Mouse (Mus musculus) urinary bladder, postnatal 4 days (tissue): Measurements from ENCODE around the gene Auh.

Experiments used
- DNase-seq, 2 experiments: peaks; one replicate each; pipeline ENCODE4 v3.0.0; 2021 to 2022; ENCODE audit warnings: low spot score in 2 of 2

The Auh gene

DNA sequence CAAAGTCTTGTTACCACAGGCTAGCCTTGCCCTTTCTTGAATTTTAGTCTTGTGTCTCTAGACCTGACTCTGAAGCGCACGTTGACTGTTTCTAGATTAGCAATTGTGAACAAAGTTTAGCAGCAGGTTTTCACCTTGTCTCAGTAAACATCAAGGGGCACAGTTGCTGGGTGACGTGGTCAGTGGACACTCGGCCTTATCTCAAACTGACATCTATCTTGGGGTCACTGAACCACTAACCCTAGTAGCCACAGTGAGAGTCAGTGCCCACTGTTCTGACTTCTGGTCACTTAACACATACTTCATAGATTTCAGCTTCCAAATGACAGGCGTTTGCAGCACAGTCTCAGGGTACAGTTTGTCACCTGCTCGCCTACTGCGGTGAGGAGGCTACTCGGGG is 93.2 kb downstream of the Auh start:
- no peak for DNase-seq

DNA sequence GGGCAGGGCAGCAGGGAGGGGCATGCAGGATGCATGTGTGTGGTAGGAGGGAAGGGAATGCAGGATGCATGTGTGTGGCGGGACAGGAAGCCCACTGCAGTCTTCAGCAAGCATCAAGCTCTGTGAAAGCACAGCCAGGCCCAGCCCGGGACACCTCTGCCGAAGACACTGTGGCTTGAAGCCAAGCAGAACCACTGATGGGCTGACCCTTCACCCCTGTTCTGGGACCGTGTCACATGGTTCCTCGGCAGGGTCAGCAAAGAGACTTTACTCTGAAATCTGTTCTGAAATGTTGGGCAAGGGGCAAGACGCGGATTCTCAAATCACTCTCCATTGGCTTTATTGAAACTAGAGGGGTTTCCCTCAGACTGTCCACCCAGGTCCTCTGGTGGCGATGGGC is 94.9 kb downstream of the Auh start:
- DNase-seq = no peak

DNA sequence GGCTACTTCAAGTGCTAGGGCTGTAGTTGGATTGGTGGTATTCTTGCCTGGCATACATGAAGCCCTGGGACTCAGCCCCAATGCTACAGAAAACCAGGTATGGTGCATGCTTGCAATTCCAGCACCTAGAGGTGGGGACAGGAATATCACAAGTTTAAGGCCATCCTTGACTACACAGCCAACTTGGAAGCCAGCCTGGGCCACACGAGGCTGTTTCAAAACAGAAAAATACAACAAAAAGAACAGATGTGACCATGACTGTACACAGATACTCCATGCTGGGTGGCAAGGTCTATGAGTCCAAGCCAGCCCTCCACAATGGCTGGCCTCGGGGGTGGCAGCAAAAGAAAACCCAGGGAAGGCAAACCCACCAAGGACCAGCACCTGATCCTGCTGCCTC is 95.7 kb downstream of the Auh start:
- DNase-seq = no peak

DNA sequence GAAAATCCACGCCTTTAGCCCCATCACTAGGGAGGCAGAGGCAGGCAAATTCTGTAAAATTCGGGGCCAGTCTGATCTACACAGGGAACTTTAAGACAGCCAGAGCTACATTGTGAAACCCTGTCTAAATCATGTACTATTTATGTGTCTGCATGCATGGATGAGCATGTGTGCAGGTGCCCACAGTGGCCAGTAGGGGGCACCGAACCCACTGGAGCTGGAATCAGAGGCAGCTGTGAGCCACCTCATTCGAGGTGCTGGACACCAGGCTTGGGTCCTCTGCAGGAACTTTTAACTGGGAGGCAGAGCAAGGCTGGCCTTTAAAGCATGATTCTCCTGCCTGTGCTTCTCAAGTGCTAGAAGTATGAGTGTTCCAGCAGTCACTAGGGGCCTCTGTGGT is 96.3 kb downstream of the Auh start:
- no peak for DNase-seq

DNA sequence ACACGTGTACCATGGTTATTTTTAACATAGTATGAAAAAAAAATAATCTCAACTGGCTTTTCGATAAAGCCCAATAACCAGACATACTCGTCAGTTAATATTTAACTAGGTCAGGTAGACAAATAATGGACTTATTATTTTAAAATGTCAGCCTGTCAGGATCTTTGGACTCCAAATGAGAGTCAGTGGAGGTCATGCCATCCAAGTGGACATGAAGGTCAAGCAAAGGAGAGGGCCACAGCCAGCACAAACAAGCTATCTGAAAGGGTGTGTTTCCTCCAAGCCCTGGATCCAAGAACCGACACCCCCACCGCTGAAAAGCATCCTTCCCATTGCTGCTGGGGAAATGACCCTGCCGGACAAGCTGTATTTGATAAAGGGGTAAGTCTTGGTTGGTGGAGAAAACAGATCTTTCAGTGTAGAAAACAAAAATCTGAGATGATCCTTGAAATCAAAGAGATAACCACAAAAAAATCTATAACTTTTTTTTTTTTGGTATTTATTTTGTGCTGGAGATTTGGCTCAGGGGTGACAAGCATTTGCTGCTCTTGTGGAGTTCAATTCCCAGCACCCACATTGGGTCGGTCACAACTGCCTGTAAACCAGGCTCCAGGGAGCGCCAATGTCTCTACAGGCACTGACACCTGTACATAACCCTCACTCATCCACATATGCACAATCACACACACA is 96.9 kb downstream of the Auh start:
- DNase-seq = no peak

DNA sequence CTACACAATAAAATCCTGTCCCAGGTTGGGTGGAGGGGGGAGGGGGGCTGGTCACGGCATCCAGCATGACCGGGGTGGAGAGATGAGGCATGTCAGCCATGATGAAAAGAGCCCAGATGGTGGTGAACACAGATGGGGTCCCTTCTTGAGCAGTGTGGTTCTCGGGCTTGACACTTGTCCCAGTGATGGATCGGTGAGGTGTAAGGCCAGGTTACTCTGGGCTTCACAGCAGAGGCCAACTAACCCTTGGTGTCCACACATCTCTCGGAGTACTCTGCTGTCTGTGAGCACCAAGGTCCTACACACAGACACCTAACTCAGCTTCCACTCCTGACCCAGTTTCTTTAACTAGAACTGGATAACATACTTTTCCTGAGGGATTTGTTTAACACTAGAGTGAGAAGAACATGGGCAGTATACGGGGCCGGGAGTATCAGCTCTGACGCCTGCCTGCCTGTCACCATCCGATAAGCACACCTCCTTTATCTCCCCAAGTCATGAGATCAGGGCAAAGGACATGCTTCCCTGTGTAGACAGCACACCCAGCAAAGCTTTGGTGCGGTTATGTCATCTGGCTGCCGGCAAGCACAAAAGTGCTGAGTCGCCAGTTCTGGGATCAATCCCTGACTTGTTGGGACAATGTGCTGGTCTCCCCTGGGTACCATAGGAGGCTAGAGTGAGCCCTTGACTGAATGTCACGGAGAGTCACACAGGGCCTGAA is 98.3 kb downstream of the Auh start:
- DNase-seq = no peak

DNA sequence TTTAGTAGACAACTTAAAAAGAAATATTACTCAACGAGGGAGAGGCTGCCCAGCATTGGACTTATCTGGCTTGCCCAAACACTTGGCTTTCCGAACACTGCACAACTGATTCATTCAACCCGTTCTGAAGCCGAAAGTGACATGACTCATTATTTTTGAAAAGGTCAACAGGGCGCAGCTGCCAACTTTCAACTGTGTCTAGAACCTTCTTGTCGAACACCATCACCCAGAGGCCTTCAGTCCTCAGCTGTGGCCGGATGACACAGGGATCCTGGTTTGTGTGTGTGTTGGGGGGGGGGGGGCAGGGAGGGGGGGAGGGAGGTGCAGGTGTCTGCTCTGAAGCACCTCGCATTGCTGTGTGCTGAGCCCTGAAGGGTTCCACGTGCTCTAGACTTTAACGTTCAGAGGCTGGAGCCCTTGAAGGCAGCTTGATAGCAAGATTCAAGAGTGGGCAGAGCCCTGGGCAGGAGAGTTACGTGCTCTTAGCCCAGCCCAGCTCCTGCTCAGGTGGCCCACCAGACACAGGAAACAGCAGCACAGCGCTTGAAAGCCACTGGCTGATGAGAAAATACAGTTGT is 100.4 kb downstream of the Auh start:
- no peak for DNase-seq

DNA sequence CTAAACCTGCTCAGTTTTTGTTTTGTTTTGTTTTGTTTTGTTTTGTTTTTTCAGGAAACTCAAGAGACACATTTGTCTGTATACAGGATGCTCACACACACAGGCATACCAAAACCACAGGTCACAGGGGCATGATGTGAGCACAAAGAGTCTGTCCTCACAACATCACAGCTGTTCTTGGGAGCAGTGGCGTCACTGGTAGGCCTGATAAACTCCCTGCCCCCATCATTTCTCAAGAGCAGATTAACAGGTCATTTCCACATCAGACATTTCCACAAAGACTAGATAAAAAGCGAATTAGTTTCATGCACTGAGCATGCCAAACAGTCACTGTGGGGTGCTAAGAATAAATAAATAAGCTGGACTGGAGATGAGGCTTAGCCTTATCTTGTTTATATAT is 101.3 kb downstream of the Auh start:
- DNase-seq = no peak

DNA sequence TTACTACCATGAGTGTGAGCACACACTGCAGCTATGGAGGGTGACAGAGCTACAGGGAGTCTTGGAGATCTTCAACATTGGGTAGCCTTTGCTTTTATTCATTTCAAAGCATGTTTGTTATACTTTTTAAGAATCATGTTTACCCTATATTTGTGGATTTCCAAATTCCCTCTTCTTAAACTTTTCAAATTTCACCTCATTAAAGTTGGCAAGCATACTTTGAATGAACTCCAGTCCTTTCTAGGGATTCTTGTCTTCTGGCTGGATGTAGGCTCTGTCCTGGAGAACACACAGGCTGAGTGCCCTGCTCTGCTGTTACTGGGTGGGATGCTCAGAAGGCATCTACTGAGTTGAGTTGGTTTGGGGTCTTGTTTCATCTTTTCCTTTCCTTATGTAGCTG is 102.8 kb downstream of the Auh start:
- DNase-seq = no peak

DNA sequence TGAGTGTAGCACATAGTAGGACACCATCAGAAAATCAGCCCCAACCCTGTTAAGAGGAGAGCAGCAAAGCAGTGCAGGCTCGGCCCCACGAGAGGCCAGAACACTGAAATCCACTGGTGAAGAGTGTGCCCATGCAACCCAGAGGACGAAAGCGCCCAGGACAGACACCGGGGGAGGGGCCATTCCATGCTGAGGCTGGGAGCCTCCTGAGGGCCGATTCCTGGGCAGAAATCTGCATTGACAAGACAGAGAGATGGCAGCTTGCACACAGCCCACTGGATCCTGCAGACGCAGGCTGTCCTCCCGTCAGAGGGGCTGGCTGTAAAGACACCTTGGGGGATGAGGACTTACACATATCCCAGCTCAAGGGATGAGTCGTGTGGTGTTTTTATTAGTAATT is 104.7 kb downstream of the Auh start:
- DNase-seq = no peak

DNA sequence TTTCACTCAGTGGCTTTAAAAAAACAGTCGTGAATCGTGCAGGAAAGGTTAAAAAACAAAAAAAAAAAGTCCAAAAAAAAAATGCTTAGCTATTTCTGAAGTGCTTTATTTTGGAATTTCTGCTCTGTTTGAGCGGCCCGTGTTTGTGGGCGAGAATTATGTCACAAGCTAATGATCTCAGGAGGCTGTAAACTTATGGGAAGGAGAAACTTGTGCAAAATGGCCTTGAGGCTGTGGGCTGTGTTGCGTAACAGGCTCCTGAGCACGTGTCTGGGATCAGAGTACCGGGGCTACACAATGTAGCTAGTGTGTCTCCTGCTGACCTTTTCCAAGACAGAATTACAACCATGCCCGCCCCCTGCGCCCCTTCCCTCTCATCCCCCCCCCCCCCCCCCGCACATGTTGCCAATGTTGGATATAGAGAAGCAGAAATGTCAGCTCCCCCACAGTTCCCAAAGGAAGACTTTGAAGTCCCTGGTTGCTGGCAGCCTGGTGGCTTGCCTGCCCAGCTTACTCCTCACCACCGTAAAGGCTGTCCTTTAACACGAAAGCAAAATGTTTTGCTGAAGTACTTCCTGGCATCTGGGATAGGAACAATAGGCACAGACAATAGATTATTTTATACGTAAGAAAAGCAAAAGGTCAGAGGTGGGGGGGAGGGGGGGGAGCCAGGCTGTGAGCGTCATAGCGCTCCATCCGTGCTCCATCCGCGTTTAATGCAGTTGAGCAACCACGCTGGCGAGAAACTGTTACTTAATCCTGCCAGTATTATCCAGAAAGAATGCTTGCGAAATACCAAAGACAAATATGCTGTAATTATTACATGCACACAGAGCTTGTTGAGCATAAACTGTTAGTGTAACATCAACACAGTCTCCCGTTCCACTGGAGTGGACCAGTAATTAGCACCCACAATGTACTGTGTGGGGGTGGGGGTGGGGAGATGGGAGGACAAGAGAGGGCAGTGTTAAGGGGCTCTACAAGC is 107.0 kb downstream of the Auh start:
- no peak for DNase-seq

DNA sequence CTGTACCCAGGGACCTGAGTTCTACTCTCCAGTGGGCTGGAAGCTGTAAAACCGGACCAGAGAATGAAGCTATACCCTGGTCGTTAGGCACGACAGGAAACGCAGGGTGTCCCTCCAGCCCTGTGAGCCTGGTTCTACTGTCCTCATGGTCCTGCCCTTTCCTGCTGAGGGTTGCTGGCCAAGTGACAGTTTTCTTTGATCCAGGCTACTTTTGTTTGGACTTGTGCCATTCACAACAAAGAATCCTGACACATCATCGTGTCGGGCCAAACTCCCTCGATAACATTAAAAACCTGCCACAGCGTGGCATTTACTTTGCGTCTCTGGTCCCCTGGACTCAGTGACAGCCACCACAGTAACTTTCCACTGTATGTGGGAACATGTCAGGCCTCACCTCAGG is 107.9 kb downstream of the Auh start:
- DNase-seq = no peak

DNA sequence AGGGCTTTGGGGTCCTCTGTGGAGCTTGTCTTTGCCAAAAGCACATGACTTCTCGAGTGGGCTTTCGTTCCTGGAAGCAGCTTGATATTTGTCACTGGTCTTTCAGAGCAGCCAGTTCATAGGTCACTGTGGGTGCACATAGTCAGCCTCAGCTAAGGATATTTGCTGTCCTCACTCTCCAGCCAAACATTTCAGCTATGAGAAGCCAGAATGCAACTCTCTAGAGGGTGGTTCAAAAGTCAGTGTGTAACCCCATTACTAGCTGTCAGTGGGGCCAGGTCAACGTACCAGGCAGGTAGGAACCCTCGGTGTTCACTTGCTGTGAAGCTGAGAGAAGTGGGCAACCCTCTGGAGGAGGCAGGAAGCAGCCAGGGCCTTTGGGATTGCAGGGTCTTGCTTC is 109.6 kb downstream of the Auh start:
- no peak for DNase-seq

DNA sequence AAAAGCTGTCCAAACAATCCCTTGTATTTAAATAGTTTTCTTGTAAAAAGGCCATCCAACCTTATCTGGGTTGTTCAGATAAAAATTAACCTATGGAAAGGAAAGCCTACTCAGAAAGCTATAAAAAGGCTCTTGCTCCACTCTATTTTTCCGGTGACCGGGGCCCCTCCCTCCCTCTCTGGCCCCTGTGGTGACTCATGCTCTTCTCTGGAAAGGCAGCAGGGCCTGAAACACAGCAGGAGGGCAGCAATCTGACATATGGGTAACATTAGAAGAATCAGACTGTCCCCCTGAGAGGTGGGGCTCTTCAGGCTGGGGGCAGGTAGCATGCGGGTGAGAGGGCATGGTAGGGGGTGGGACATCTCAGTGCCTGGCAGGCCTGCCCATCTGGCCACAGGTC is 110.7 kb downstream of the Auh start:
- peak in 1 of 2 experiments; percentile 60 for DNase-seq

DNA sequence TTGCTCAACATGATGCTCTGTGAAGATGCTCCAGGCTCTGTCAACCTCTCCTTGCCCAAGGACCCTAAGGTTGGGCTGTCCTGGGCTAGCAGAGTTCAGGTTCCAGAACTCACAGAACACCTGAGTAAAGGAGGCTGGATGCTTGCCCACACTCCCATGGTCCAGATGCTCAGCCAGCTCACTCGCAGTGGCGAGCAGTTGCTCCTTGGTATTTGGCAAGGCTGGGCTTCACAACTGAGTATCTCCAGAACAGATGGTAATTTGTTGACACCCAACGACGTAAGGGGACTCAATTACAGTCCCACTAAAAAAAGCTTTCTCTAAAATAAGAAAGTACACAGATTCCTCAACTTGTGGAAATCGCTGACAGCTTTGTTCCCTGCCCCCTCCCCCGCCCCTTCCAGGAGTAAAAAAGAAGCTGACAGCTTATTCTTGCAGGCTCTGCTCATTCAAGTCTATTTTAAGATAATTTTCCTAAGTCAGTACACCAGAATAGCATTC is 111.4 kb downstream of the Auh start:
- no peak for DNase-seq

DNA sequence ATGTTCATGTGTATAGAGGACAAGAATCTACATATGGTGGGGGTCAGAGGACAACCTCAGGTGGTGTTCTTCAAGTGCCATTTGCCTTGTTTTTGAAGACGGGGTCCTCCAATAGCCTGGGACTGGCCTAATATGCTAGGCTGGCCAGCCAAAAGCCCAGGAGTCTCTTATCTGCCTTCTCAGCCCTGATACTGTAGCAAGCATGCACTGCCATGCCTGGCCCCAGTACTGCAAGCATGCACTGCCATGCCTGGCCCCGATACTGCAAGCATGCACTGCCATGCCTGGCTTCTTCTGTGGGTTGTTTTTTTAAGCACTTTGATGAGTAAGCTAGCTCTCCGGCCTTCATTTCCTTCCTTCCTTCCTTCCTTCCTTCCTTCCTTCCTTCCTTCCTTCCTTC is 115.7 kb downstream of the Auh start:
- no peak for DNase-seq

DNA sequence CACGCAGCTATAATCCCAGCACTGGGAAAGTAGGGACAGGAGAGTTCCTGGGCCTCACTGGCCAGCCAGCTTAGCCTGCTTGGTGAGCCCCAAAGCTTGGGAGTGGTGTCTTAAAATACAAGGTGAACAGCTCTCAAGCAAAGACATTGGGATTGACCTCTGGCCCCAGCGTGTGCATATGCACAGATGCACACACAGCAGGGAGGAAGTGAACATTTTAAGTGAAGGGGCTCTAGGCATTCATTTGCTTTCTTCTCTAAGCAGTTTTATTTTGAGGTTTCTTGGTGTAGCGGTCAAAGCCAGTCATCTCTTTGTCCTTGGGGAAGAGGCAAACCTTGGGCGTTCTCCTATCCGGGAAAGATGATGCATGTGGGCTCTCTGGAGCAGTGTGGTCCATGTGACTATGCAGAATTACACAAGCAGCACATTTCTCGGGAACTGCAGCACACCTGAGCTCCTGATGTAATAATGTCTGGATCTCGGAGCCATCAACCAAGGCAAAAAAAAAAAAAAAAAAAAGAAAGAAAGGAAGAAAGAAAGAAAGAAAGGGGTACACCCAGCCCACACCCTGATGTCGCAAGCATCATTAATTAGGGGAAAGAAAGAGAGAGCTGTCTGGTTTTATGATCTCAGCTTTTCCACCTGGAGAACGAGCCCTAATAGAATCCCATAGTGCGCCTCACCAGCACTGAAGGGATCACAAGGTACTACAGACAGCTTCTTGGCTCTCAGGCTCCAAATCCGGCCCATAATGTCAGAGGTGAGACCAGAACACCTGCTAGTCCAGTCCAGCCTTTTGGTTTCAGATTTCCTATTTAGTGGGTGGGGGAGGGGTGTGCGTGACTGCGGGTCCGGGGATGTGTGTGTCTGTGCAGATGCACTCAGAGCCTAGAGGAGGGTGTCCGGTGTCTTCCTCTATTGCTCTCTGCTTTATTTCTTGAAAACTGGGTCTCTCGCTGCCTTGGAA is 116.6 kb downstream of the Auh start:
- no peak for DNase-seq

DNA sequence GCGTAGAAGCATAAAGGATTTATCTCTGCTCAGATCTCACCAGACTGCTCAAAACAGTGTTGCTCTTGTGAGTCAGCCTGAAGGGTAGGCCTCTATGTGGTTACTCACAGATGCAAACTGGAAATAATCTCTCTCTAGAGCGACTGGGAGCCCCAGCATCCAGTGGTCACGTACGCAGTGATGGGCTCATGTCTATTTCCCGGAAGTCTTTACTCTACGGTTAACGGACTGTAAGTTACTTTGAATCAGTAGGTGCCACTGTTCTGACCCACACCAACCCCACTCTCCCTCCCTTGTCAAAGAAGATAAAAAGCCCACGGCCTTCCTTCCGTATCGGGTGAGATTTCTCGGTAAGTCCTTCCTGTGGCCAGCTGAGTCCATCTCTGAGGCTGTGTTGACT is 121.8 kb downstream of the Auh start:
- no peak for DNase-seq

DNA sequence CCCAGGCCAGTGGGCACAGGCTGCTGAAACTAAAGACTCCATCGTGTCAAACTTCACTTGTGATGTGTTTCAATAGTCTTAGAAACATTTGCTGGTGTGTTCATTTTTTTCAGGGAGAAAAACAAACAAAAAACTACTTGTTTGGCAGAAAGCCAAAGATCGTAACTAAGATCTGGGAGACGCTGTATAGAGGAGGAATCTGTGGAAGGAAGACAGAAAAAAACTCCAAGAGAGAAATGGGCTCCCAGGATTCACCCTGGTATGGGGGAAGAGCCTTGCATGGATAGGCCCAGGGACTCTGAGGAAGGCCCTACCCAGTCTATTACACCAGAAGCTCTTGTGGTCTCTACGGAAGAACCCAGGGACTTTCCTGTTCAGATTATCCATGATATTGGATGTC is 123.5 kb downstream of the Auh start:
- no peak for DNase-seq

DNA sequence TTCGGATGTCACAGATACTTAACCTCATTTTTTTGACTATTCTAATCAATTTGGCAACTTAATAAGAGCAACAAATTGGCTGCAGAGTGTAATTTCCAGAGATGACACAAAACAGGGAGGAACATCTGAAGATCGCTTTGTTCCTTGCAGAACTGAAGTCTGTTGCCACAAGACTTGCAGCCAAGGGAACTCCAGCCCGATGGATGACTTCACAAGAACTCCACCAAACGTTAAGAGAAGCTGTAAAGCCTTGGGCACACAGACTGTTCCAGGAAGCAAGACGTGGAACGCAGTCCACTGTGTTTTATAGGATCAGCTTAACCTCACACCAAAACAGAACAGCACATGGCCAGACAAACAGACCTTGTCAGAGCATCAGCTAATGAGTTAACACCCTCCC is 123.9 kb downstream of the Auh start:
- no peak for DNase-seq

DNA sequence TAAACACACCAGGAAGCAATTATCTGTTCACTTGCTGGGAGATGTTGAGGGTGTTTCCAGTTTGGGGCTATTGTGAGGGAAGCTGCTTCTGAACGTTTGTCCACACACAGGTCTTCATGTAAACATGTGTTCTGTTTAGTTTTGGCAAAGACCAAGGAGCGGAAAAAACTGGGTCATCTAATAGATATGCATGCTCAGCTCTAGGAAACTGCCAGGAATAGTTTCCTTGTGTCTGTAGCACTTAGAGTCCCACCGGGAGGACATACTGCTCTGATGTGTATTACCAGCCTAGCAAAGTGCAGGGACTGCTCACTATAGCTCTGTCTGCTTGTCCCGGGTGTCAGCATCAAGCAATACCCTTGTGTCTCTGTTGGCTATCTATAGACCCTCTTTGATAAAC is 127.0 kb downstream of the Auh start:
- DNase-seq = no peak
